ENCODE assay signal across 14 mouse cellular contexts in the genomic region with DNA sequence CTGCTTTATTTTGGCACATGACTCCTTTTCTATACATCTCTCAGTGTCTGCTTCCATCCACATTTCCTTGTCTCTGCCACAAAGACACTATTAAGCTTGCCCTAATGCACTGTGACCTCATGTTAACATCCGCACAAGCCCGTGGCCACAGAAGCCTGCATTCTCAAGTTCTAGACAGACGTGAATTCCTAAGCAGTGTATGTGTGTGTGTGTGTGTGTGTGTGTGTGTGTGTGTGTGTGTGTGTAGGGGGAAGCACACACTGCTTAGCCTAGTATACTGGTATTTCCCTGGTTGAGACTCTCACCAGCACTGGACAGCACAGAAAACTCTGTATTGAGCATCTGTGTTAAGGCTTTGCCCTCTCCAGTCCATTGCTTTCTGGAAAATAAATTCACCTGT.
A peak's percentile ranks its signal among the peaks of the same experiment; 100 is the strongest.
DNase-seq lines count a peak whose midpoint lies in the region; ATAC-seq lines count a peak whose summit lies in the region.
"Had no signal": no experiment of that assay in that cellular context is flagged by ENCODE, and none has a peak within 500 bp of the region (broad histone marks: within the 10 kb centered on the region; RNA-seq: fewer than 3 reads in every experiment).

No protein-coding gene starts in this region.

- peak; percentile 5 for DNase-seq in kidney, postnatal 10 days
- DNase-seq in kidney, postnatal 4 days: no peak
- DNase-seq in Muller cell, postnatal 12 days (ENCODE audit: inconsistent ontology term): peak; percentile 37
- DNase-seq in embryonic facial prominence, embryonic 10.5 days (ENCODE audit: low spot score): peak; percentile 45
- no peak for DNase-seq in thymus, postnatal 4 days
- DNase-seq in right cerebral cortex, postnatal 25 days: no peak
- DNase-seq: cerebellum, adult 11 months; kidney, adult 11 months; layer of hippocampus, adult 9-11 months; liver; thymus, adult 2 months had no signal

- H3K4me3 ChIP-seq in embryonic facial prominence, embryonic 10.5 days: no peak overlapping the region
- no peak overlapping the region for H3K4me3 ChIP-seq in neural tube, embryonic 14.5 days (ENCODE audit: low read depth, low read length)
- H3K4me3 ChIP-seq: embryonic facial prominence, embryonic 13.5 days; heart, embryonic 15.5 days had no signal

- H3K27me3 ChIP-seq in embryonic facial prominence, embryonic 10.5 days (replicated peaks; ENCODE audit: low read depth, poor library complexity, severe bottlenecking): no peaks in the 10 kb centered on the region
- no peaks in the 10 kb centered on the region for H3K27me3 ChIP-seq in neural tube, embryonic 14.5 days (ENCODE audit: control insufficient read depth, insufficient read depth, low read length)
- H3K27me3 ChIP-seq: embryonic facial prominence, embryonic 13.5 days; heart, embryonic 15.5 days had no signal

- WGBS in embryonic facial prominence, embryonic 10.5 days: 17% methylated on average over 3 of the region's 3 CpGs
- 17% methylated on average over 3 of the region's 3 CpGs for WGBS in neural tube, embryonic 14.5 days

- no peak overlapping the region for H3K9ac ChIP-seq in neural tube, embryonic 14.5 days (replicated peaks; ENCODE audit: low read depth, low read length)
- H3K9ac ChIP-seq: embryonic facial prominence, embryonic 13.5 days; heart, embryonic 15.5 days had no signal

- ATAC-seq in neural tube, embryonic 14.5 days (ENCODE audit: low read depth): peak; percentile 50; the same call in 1 of the 2 replicates

- no peak overlapping the region for H3K27ac ChIP-seq in embryonic facial prominence, embryonic 10.5 days (replicated peaks)
- H3K27ac ChIP-seq in neural tube, embryonic 14.5 days (ENCODE audit: low read depth, low read length): no peak overlapping the region

- H3K9me3 ChIP-seq in embryonic facial prominence, embryonic 10.5 days: no peaks in the 10 kb centered on the region
- no peaks in the 10 kb centered on the region for H3K9me3 ChIP-seq in neural tube, embryonic 14.5 days (ENCODE audit: control insufficient read depth, low read length)
- H3K9me3 ChIP-seq: embryonic facial prominence, embryonic 13.5 days; heart, embryonic 15.5 days had no signal

- H3K36me3 ChIP-seq in embryonic facial prominence, embryonic 10.5 days (replicated peaks): no peaks in the 10 kb centered on the region
- H3K36me3 ChIP-seq in neural tube, embryonic 14.5 days (ENCODE audit: control insufficient read depth, insufficient read depth, low read length): no peaks in the 10 kb centered on the region
- H3K36me3 ChIP-seq: embryonic facial prominence, embryonic 13.5 days; heart, embryonic 15.5 days had no signal

- H3K4me2 ChIP-seq in neural tube, embryonic 14.5 days (ENCODE audit: low read depth, low read length): no peak overlapping the region
- H3K4me2 ChIP-seq: embryonic facial prominence, embryonic 13.5 days had no signal

- H3K4me1 ChIP-seq in embryonic facial prominence, embryonic 10.5 days: peaks cover 44% of the 10 kb centered on the region
- peaks cover 4% of the 10 kb centered on the region; the same call in 1 of the 2 replicates for H3K4me1 ChIP-seq in neural tube, embryonic 14.5 days (ENCODE audit: control insufficient read depth, insufficient read depth, low read length)

Comparison
In these comparisons a context has a peak if more than half of its experiments do, and no peak if none do; other contexts are left out.
1. DNase-seq: peak in kidney, postnatal 10 days (single experiment), Muller cell, postnatal 12 days (single experiment) and embryonic facial prominence, embryonic 10.5 days (single experiment); none in kidney, postnatal 4 days (0 of 2), thymus, postnatal 4 days (single experiment) and right cerebral cortex, postnatal 25 days (single experiment).